Mouse (Mus musculus) liver, embryonic 11.5 days (tissue): ENCODE measurements around the gene Mamdc4. TPM values are rescaled to one million over a fixed set of nuclear protein-coding genes. Genes with fewer than 3 reads are reported as not detected.

Experiments
- ATAC-seq: fragments of 200-750 bp; cut with Nextera tagmentation; replicated peaks from 2 replicates; pipeline ENCODE4 v1.8.0; 2017; ENCODE audit warnings: moderate number of reproducible peaks, mild to moderate bottlenecking, moderate TSS enrichment, moderate library complexity; ENCODE audit not compliant: low FRiP score
- DNase-seq: peaks from one replicate; pipeline ENCODE4 v3.0.0-alpha.2; 2017; ENCODE audit warnings: low spot score
- H3K27ac ChIP-seq: fragments of 300-500 bp; sonication (generic); 2 replicates; pipeline ENCODE4 v1.5.1; 2014; ENCODE audit warnings: mild to moderate bottlenecking, low read depth, low read length, control low read depth
- H3K27me3 ChIP-seq: fragments of 300-500 bp; sonication (generic); replicated peaks from 2 replicates; pipeline ENCODE4 v1.6.1; 2014; ENCODE audit warnings: low read length, mixed read lengths; ENCODE audit not compliant: control insufficient read depth, insufficient read depth
- H3K36me3 ChIP-seq: fragments of 300-500 bp; sonication (generic); 2 replicates; pipeline ENCODE4 v1.6.1; 2014; ENCODE audit warnings: mild to moderate bottlenecking, low read length, moderate library complexity, mixed read lengths; ENCODE audit not compliant: control insufficient read depth, insufficient read depth
- H3K4me1 ChIP-seq: fragments of 300-500 bp; sonication (generic); replicated peaks from 2 replicates; pipeline ENCODE4 v1.6.1; 2014; ENCODE audit warnings: low read length, mixed read lengths; ENCODE audit not compliant: control insufficient read depth, insufficient read depth
- H3K4me2 ChIP-seq: fragments of 300-500 bp; sonication (generic); 2 replicates; pipeline ENCODE4 v1.6.1; 2014; ENCODE audit warnings: mild to moderate bottlenecking, control low read depth, moderate library complexity
- H3K4me3 ChIP-seq: fragments of 300-500 bp; sonication (generic); 2 replicates; pipeline ENCODE4 v1.5.1; 2014; ENCODE audit warnings: low read depth, low read length, control low read depth
- H3K9ac ChIP-seq: fragments of 300-500 bp; sonication (generic); 2 replicates; pipeline ENCODE4 v1.6.1; 2014; ENCODE audit warnings: low read depth, low read length, control low read depth
- H3K9me3 ChIP-seq: fragments of 300-500 bp; sonication (generic); 2 replicates; pipeline ENCODE4 v1.6.1; 2016; ENCODE audit warnings: low read length, inconsistent platforms, mixed read lengths; ENCODE audit not compliant: control insufficient read depth
- WGBS: fragments of 180-500 bp; shearing (Covaris S2); extraction: QIAGEN DNeasy Blood & Tissue Kit; methylation state at CpG from one replicate; pipeline ENCODE4 v1.1.7; 2014; 5-methylcytosine and 5-hydroxymethylcytosine counted together
- polyA plus RNA-seq: library from polyadenylated mRNA; unstranded; fragments of >200 nt; fragmentation: Nextera tagmentation; extraction: Ambion mirVana; gene quantifications from 2 replicates; pipeline ENCODE4 v1.2.1, GENCODE M21; 2014

Mamdc4 gene
- polyA plus RNA-seq, 1 experiment from 2014 or later = 1.3 TPM

GRCm38 (mm10) chr2:25549021-25549991 lies 25.3 kb downstream of the Mamdc4 start:
- no peak for ATAC-seq
- no peak overlapping the region for H3K9ac ChIP-seq
- no peaks in the 10 kb centered on the region for H3K36me3 ChIP-seq
- no peak overlapping the region for H3K4me2 ChIP-seq
- no peak overlapping the region for H3K27ac ChIP-seq
- 69% methylated on average over 9 of the region's 9 CpGs for WGBS
- H3K9me3 ChIP-seq = no peaks in the 10 kb centered on the region
- no peak for DNase-seq
- H3K4me3 ChIP-seq = no peak overlapping the region
- H3K27me3 ChIP-seq = no peaks in the 10 kb centered on the region
- H3K4me1 ChIP-seq = peaks cover 10% of the 10 kb centered on the region

DNA sequence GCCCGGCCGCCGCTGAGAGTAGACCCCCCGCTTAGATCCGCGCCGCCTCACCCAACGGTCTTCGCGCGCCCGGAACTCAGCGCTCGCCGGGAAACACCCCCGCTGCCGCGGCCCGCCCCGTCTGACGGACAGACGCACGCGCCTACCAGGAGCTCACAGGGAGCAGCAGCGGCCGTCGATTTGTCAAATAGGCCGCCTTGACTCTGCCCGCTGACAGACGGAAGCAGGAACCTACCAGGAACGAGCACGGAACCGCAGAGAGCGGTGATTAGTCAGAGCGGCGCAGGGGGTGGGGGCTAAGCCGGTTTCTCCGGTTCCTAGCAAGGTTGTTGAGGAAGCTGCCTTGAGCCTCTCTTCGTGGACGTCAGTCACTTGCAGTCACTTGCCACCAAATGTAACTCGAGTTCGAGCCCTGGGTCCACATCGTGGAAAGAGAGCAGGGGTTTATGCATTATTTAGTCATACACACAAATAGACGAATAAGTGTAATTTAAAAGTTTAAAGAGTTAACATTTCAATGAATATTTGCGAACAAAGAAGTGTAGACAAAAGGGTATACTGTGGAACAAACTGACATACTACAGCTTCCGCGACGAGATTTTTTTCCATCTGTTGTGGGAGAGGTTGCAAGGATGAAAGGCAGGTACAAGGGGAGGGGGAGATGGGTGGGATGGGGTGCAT lies 27.7 kb downstream of the Mamdc4 start, which contains the start of gene Traf2:
Gene Traf2 (minus strand): TSS at position 130 of the 681 bp plus-strand sequence.
- Histone ChIP-seq H3K9ac (peak within 1 kb of the TSS; percentile 84), H3K36me3 (no peaks in the 10 kb centered on the region), H3K27ac (peak within 1 kb of the TSS; percentile 72), H3K4me3 (peak within 1 kb of the TSS; percentile 69), H3K27me3 (no peaks in the 10 kb centered on the region), H3K9me3 (no peaks in the 10 kb centered on the region), H3K4me2 (peak within 1 kb of the TSS; percentile 87), H3K4me1 (peaks cover 10% of the 10 kb centered on the region)
- ATAC-seq = peak; percentile 99
- DNase-seq = peak; percentile 97
- WGBS = 2% methylated on average over 48 of the region's 48 CpGs

DNA sequence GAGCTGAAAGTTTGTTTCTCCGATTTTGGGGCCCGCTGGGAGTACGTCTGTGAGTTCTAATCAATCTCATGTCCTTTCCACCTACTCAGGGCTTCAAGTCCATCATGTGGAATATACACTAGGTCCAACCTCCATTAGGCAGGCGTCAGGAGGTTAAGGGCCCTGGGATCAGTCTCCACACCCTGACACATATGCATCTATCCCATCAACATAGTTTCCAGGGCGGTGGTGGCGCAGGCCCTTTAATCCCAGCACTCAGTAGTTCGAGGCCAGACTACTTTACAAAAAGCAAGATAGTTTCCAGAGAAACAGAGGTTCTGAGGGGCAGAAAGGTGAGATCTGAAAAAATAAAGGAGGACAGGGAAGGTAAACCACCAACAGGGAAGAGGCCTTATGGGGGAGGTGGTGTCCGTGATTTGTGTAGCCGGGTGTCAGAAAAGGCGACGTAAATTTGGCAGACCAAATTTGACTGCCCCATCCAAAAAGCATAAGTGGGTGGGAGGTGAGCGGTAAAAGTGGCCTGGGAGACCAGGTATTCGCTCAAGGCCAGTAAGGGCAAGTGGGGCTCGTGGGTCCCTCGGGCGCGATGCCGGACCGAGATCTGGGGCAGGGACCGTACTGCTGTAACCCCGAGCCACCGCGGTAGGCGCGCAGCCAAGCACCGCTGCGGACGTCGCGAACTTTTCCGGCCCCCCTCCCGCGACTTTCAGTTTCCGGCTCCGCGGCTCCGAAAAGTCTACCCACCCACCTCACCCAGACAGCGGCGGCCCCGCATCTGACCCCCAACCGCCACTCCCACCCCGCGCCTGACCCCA lies 28.4 kb downstream of the Mamdc4 start:
- no peaks in the 10 kb centered on the region for H3K27me3 ChIP-seq

GRCm38 (mm10) chr2:25541644-25542367 lies 32.8 kb downstream of the Mamdc4 start:
- H3K9ac ChIP-seq = no peak overlapping the region
- H3K4me2 ChIP-seq = no peak overlapping the region
- no peak for ATAC-seq
- no peaks in the 10 kb centered on the region for H3K27me3 ChIP-seq
- H3K27ac ChIP-seq = no peak overlapping the region
- peaks cover 10% of the 10 kb centered on the region for H3K4me1 ChIP-seq
- no peak overlapping the region for H3K4me3 ChIP-seq
- WGBS = 83% methylated on average over 10 of the region's 10 CpGs
- DNase-seq = no peak
- H3K36me3 ChIP-seq = peaks cover 6% of the 10 kb centered on the region; the same call in 1 of the 2 replicates
- H3K9me3 ChIP-seq = no peaks in the 10 kb centered on the region

More for the DNA sequence above, 28.4 kb downstream of the Mamdc4 start:
- no peaks in the 10 kb centered on the region for H3K36me3 ChIP-seq
- WGBS = 5% methylated on average over 42 of the region's 43 CpGs
- peak overlapping the region; percentile 72 for H3K27ac ChIP-seq
- peak overlapping the region; percentile 87 for H3K4me2 ChIP-seq
- H3K9ac ChIP-seq = peak overlapping the region; percentile 84
- no peaks in the 10 kb centered on the region for H3K9me3 ChIP-seq
- peaks cover 10% of the 10 kb centered on the region for H3K4me1 ChIP-seq
- DNase-seq (no peak), ATAC-seq (peak; percentile 71)
- H3K4me3 ChIP-seq = peak overlapping the region; percentile 69

DNA sequence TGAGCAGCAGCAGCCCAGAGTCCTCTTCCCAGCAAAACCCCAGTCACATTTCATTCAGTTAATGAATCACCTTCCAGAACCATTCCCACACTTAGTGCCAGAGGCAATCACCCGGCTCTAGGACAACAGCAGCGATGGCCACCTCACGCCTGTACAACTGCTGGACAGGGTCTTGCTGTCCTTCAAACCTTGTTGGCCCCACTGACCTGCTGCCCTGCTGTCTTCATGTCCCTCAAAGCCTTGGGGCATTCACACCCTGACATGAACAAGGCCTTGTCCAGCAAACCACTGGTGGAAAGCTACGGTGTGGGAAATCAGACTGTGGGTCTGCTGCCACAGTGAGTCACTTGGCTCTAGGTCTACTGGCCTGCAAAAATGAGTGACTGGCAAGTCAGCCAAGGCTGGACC lies 34.1 kb downstream of the Mamdc4 start:
- 95% methylated on average over 4 of the region's 4 CpGs for WGBS
- no peak overlapping the region for H3K4me3 ChIP-seq
- peaks cover 13% of the 10 kb centered on the region; the same call in 1 of the 2 replicates for H3K36me3 ChIP-seq
- no peak for ATAC-seq
- H3K4me2 ChIP-seq = no peak overlapping the region
- no peak overlapping the region for H3K9ac ChIP-seq
- no peak overlapping the region for H3K27ac ChIP-seq
- no peak for DNase-seq
- no peaks in the 10 kb centered on the region for H3K9me3 ChIP-seq
- peaks cover 5% of the 10 kb centered on the region for H3K4me1 ChIP-seq
- H3K27me3 ChIP-seq = no peaks in the 10 kb centered on the region

GRCm38 (mm10) chr2:25536531-25536930 lies 38.1 kb downstream of the Mamdc4 start:
- H3K4me2 ChIP-seq = no peak overlapping the region
- H3K4me1 ChIP-seq = no peaks in the 10 kb centered on the region
- no peaks in the 10 kb centered on the region for H3K27me3 ChIP-seq
- no peak overlapping the region for H3K27ac ChIP-seq
- H3K4me3 ChIP-seq = no peak overlapping the region
- no peaks in the 10 kb centered on the region for H3K9me3 ChIP-seq
- H3K36me3 ChIP-seq = peaks cover 19% of the 10 kb centered on the region; the same call in 1 of the 2 replicates
- WGBS = 84% methylated on average over 8 of the region's 8 CpGs
- no peak overlapping the region for H3K9ac ChIP-seq
- no peak for ATAC-seq
- DNase-seq = no peak

GRCm38 (mm10) chr2:25534866-25535182 lies 39.8 kb downstream of the Mamdc4 start:
- Histone ChIP-seq H3K4me1 (no peaks in the 10 kb centered on the region), H3K27ac (no peak overlapping the region), H3K36me3 (peaks cover 24% of the 10 kb centered on the region), H3K4me3 (no peak overlapping the region), H3K27me3 (no peaks in the 10 kb centered on the region), H3K9me3 (no peaks in the 10 kb centered on the region), H3K4me2 (no peak overlapping the region), H3K9ac (no peak overlapping the region)
- ATAC-seq (no peak), DNase-seq (no peak)
- WGBS = 96% methylated on average over 2 of the region's 2 CpGs
